8 mouse cellular contexts compared by ENCODE assay signal in the genomic region with DNA sequence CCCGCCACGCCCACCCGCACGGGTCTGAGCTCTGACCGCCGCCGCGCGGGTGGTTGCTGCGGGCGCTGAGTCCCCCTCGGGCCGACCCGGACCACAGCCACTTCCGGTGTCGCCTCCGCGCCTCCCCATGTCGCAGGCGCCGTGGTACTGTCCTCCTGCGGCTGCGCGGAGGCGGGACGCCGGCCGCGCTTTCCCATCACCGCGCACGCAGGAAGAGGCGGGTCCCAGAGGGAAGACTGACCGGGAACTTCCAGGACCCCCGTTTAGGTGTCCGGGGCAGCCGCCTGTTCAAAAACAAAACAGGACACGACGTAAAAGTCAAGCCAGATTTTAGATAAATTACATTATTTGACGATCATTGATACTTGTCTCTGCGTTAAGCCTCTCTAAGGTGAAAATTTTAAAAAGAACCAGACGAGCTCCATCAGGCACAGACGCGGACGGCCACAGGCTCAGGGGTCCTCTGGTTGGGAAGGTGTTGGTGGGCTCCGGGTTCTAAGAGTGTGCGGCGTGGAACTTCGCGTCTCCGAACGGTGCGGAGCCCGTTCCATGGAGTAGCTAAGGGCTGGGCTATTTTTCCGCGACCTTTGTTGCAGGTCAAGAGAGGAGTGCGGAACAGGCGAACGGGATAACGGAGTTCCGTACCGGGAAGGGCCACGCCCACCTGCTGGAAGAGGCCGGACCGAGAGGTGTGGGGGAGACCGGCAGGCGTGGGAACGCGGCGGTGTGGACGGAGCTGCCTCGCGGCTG. TPM values are rescaled to one million over a fixed set of nuclear protein-coding genes. Genes with fewer than 3 reads are reported as not detected.
DNase-seq lines count a peak whose midpoint lies in the region; ATAC-seq and TF ChIP-seq lines count a peak whose summit lies in the region.

A gene (minus strand): TSS at position 199 of the 750 bp plus-strand sequence.
A gene (plus strand): TSS at position 456 of the 750 bp plus-strand sequence.

- DNase-seq in ES-CJ7 (ENCODE audit: low read depth, low spot score): peak; percentile 95
- DNase-seq in cerebellum, adult 11 months: peak; percentile 95
- peak; percentile 92 for DNase-seq in heart, postnatal 25 days (ENCODE audit: low spot score)
- peak; percentile 94 to 96 for DNase-seq in layer of hippocampus, adult 18-20 months (ENCODE audit: low spot score in 2 of 2)
- DNase-seq in lung, adult 2 months: peak; percentile 93
- DNase-seq in thymus, adult 18-20 months: peak; percentile 90 to 93

- H3K9ac ChIP-seq in forebrain, embryonic 15.5 days (replicated peaks): peak within 1 kb of the TSS; percentile 74

- no peaks in the 10 kb centered on the region for H3K27me3 ChIP-seq in forebrain, embryonic 15.5 days

- peak within 1 kb of the TSS; percentile 98 for H3K4me2 ChIP-seq in forebrain, embryonic 15.5 days (replicated peaks)

- intact Hi-C loops in heart, postnatal 25 days (cut with DNase I): no loop called here

- H3K27ac ChIP-seq in forebrain, embryonic 15.5 days (replicated peaks): peak within 1 kb of the TSS; percentile 92

- no peaks in the 10 kb centered on the region for H3K9me3 ChIP-seq in forebrain, embryonic 15.5 days

- peak within 1 kb of the TSS; percentile 87 for H3K4me3 ChIP-seq in forebrain, embryonic 15.5 days
- peak within 1 kb of the TSS; percentile 100 for H3K4me3 ChIP-seq in lung, adult 2 months (replicated peaks; ENCODE audit: extremely low read depth, low read depth, low read length)

- WGBS in forebrain, embryonic 15.5 days: under 1% methylated on average over 73 of the region's 73 CpGs
- under 1% methylated on average over 70 of the region's 73 CpGs for WGBS in lung, adult 2 months

- peaks cover 52% of the 10 kb centered on the region for H3K4me1 ChIP-seq in forebrain, embryonic 15.5 days
- peaks cover 8% of the 10 kb centered on the region for H3K4me1 ChIP-seq in lung, adult 2 months (ENCODE audit: control insufficient read depth, insufficient read depth, low read length)

- H3K36me3 ChIP-seq in forebrain, embryonic 15.5 days: peaks cover 16% of the 10 kb centered on the region

- peak; percentile 96 for ATAC-seq in forebrain, embryonic 15.5 days (replicated peaks)
- ATAC-seq in neutrophil, adult 5-6 weeks (ENCODE audit: extremely low read depth, insufficient number of reproducible peaks, low FRiP score, poor library complexity, severe bottlenecking): peak; percentile 89

- TF ChIP-seq CTCF in lung, adult 2 months (IDR thresholded peaks at IDR 0.05; ENCODE audit: insufficient read depth, low read length): no peak

- peak; percentile 71; the same call in 1 of the 2 replicates for TF ChIP-seq POLR2A in lung, adult 2 months (IDR thresholded peaks at IDR 0.05; ENCODE audit: borderline replicate concordance, extremely low read depth, low read depth, low read length)

RNA-seq across cellular contexts. Expression of the first gene that starts in this region (rescaled TPM):
- 47.1 and 47.2 TPM in 2 replicates for polyA plus RNA-seq in forebrain, embryonic 15.5 days (2015; fragmentation: Nextera tagmentation; extraction: Ambion mirVana)
- total RNA-seq in heart, postnatal 25 days (2021): 10 to 100 TPM; 13.9 to 15.0 TPM
- total RNA-seq in layer of hippocampus, adult 18-20 months (2021): 10 to 100 TPM; 31.1 to 33.6 TPM
- polyA plus RNA-seq in lung, adult 2 months (2012; rRNA removed): 21.2 and 31.7 TPM in 2 replicates
- total RNA-seq in neutrophil, adult 5-6 weeks (2017): 34.7 and 39.0 TPM in 2 replicates

RNA-seq across cellular contexts. Expression of the second gene that starts in this region (rescaled TPM):
- polyA plus RNA-seq in forebrain, embryonic 15.5 days (2015; fragmentation: Nextera tagmentation; extraction: Ambion mirVana): 25.2 and 27.6 TPM in 2 replicates
- 1 to 10 TPM; 6.0 to 7.1 TPM for total RNA-seq in heart, postnatal 25 days (2021)
- 10 to 100 TPM; 13.1 to 13.8 TPM for total RNA-seq in layer of hippocampus, adult 18-20 months (2021)
- polyA plus RNA-seq in lung, adult 2 months (2012; rRNA removed): 6.2 and 7.1 TPM in 2 replicates
- 32.9 and 36.5 TPM in 2 replicates for total RNA-seq in neutrophil, adult 5-6 weeks (2017)

Comparison
In these comparisons a context has a peak if more than half of its experiments do, and no peak if none do; other contexts are left out.
1. Peak in every context shown above with its lines: DNase-seq, ATAC-seq, H3K4me3 ChIP-seq and H3K27ac ChIP-seq.